Mouse (Mus musculus): ENCODE results near the gene Mroh2a.

- TF ChIP-seq CTCF (IDR thresholded peaks at IDR 0.05) (no peak), EP300 (IDR thresholded peaks at IDR 0.05; ENCODE audit: insufficient read depth, low read depth, low read length) (no peak), POLR2A (IDR thresholded peaks at IDR 0.05; ENCODE audit: insufficient read depth, low read depth, low read length) (no peak)
These were observed 30.9 kb downstream of the Mroh2a start for GRCm38 (mm10) chr1:88257681-88258080.

Measured in heart, adult 2 months (tissue).